Mouse (Mus musculus) WW6 (cell line): ENCODE measurements around the gene Gstm2.
A peak's percentile ranks its signal among the peaks of the same experiment; 100 is the strongest.
"Not testable (repeated sequence)": the region's sequence is repeated elsewhere in the genome, so short reads cannot be mapped to it uniquely, and the experiment has no call there.

Source experiments
- DNase-seq: peaks from one replicate; pipeline ENCODE4 v3.0.0-alpha.2; 2013; ENCODE audit warnings: low read depth, low spot score

Gstm2 gene

GRCm38 (mm10) chr3:107986041-107986562, at the start of gene Gstm2:
Gstm2 (minus strand) TSS chr3:107986453.
- DNase-seq: no peak

- no peak for DNase-seq
Observed at GRCm38 (mm10) chr3:108033156-108033555, 46.9 kb upstream of the Gstm2 start.

- DNase-seq: no peak
Observed at GRCm38 (mm10) chr3:108032113-108032512, 45.9 kb upstream of the Gstm2 start.

GRCm38 (mm10) chr3:108028641-108029365, 42.5 kb upstream of the Gstm2 start:
- no peak for DNase-seq

- no peak for DNase-seq
Observed at GRCm38 (mm10) chr3:108026597-108026996, 40.3 kb upstream of the Gstm2 start.

GRCm38 (mm10) chr3:108026049-108026448, 39.8 kb upstream of the Gstm2 start:
- DNase-seq: no peak

- no peak for DNase-seq
Observed at GRCm38 (mm10) chr3:108025318-108025717, 39.1 kb upstream of the Gstm2 start.

- DNase-seq: no peak
Observed at GRCm38 (mm10) chr3:108022650-108023049, 36.4 kb upstream of the Gstm2 start.

- not testable (repeated sequence) for DNase-seq
Observed at GRCm38 (mm10) chr3:108020351-108021022, 34.2 kb upstream of the Gstm2 start.

GRCm38 (mm10) chr3:108019226-108019625, 33.0 kb upstream of the Gstm2 start:
- not testable (repeated sequence) for DNase-seq

GRCm38 (mm10) chr3:108018190-108018820, 32.1 kb upstream of the Gstm2 start:
- no peak for DNase-seq

GRCm38 (mm10) chr3:108017473-108018189, 31.4 kb upstream of the Gstm2 start, which contains the start of gene Gstm1:
Gstm1 (minus strand) TSS chr3:108017973.
- peak; percentile 97 for DNase-seq

- not testable (repeated sequence) for DNase-seq
Observed at GRCm38 (mm10) chr3:108016468-108016867, 30.2 kb upstream of the Gstm2 start.

GRCm38 (mm10) chr3:108014974-108015346, 28.7 kb upstream of the Gstm2 start:
- DNase-seq: no peak

GRCm38 (mm10) chr3:108014098-108014973, 28.1 kb upstream of the Gstm2 start:
- DNase-seq: no peak

GRCm38 (mm10) chr3:108013331-108013871, 27.1 kb upstream of the Gstm2 start:
- DNase-seq: no peak

GRCm38 (mm10) chr3:108011558-108011957, 25.3 kb upstream of the Gstm2 start:
- no peak for DNase-seq

GRCm38 (mm10) chr3:108010286-108010685, 24.0 kb upstream of the Gstm2 start:
- no peak for DNase-seq

- no peak for DNase-seq
Observed at GRCm38 (mm10) chr3:108002021-108002420, 15.8 kb upstream of the Gstm2 start.

GRCm38 (mm10) chr3:107999491-107999890, 13.2 kb upstream of the Gstm2 start:
- DNase-seq: no peak
